Mouse (Mus musculus) testis, adult 2 months (tissue): Measurements from ENCODE around the gene Macf1.

Source experiments
- CTCF ChIP-seq: fragments of 200-500 bp; IDR thresholded peaks from 2 replicates; pipeline ENCODE4 v1.5.1; 2012; ENCODE audit warnings: low read depth, mild to moderate bottlenecking, inconsistent platforms, low read length, moderate library complexity; ENCODE audit not compliant: control insufficient read depth, insufficient read depth, insufficient replicate concordance
- POLR2A ChIP-seq: fragments of 200-500 bp; IDR thresholded peaks from 2 replicates; pipeline ENCODE4 v1.6.1; 2012; ENCODE audit warnings: low read depth, mild to moderate bottlenecking, inconsistent platforms, low read length, moderate library complexity; ENCODE audit not compliant: control insufficient read depth

DNA sequence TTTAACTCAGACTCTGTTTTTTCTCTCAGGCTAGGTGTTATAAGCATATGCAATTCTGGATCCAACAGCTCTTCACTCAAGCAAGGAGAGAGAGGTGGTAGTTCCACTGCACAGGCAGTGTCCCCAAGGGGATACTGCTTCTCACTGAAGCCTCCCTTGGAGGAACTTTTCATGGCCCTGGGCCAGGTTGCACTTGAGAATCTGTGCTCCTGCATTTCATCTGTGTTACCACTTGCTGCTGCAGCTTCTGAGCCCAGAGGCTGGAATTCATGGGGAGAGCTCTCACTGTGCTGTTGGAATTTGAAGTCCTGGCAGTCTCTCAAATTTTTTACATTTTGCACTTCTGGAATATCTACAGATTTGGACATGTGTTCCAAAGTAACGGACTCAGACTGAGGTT is 274.4 kb downstream of the Macf1 start:
- no peak for TF ChIP-seq CTCF
- no peak for TF ChIP-seq POLR2A
